Mouse (Mus musculus): ENCODE measurements at regions not wholly inside any gene's neighbourhood (a gene's known extent, or its start where the extent isn't known, plus 50 kb on each side); places are given as distances from the start of the nearest gene placed in this dataset.

- Histone ChIP-seq H3K79me2 (ENCODE audit: inconsistent target) (no peaks in the 10 kb centered on the region), H3K36me3 (ENCODE audit: inconsistent target) (no peaks in the 10 kb centered on the region), H3K4me3 (ENCODE audit: inconsistent target) (no peak overlapping the region), H3K27ac (no peak overlapping the region)
- 92% methylated on average over 4 of the region's 4 CpGs for WGBS (ENCODE audit: missing documents)
These were observed 308.8 kb upstream of the Marcks start for GRCm38 (mm10) chr10:37447333-37448204.

GRCm38 (mm10) chr10:37439863-37440613 lies 301.3 kb upstream of the Marcks start:
- WGBS (ENCODE audit: missing documents), result 94% methylated on average over 4 of the region's 4 CpGs
- Histone ChIP-seq H3K36me3 (ENCODE audit: inconsistent target) (no peaks in the 10 kb centered on the region), H3K27ac (no peak overlapping the region), H3K79me2 (ENCODE audit: inconsistent target) (no peaks in the 10 kb centered on the region), H3K4me3 (ENCODE audit: inconsistent target) (no peak overlapping the region)

- no peaks in the 10 kb centered on the region for H3K79me2 ChIP-seq (ENCODE audit: inconsistent target)
These were observed 299.6 kb upstream of the Marcks start for GRCm38 (mm10) chr10:37438312-37438711.

GRCm38 (mm10) chr10:37436849-37437248 lies 298.1 kb upstream of the Marcks start:
- no peak overlapping the region for H3K27ac ChIP-seq
- H3K4me3 ChIP-seq (ENCODE audit: inconsistent target), result no peak overlapping the region

More at GRCm38 (mm10) chr10:37438312-37438711, 299.6 kb upstream of the Marcks start:
- H3K4me3 ChIP-seq (ENCODE audit: inconsistent target), result no peak overlapping the region
- no peak overlapping the region for H3K27ac ChIP-seq
- 83% methylated on average over 3 of the region's 3 CpGs for WGBS (ENCODE audit: missing documents)
- no peaks in the 10 kb centered on the region for H3K36me3 ChIP-seq (ENCODE audit: inconsistent target)

GRCm38 (mm10) chr10:37434229-37434628 lies 295.5 kb upstream of the Marcks start:
- Histone ChIP-seq H3K4me3 (ENCODE audit: inconsistent target) (no peak overlapping the region), H3K79me2 (ENCODE audit: inconsistent target) (no peaks in the 10 kb centered on the region), H3K27ac (no peak overlapping the region), H3K36me3 (ENCODE audit: inconsistent target) (no peaks in the 10 kb centered on the region)
- 93% methylated on average over 5 of the region's 5 CpGs for WGBS (ENCODE audit: missing documents)

More at GRCm38 (mm10) chr10:37436849-37437248, 298.1 kb upstream of the Marcks start:
- Histone ChIP-seq H3K79me2 (ENCODE audit: inconsistent target) (no peaks in the 10 kb centered on the region), H3K36me3 (ENCODE audit: inconsistent target) (no peaks in the 10 kb centered on the region)

- H3K4me3 ChIP-seq (ENCODE audit: inconsistent target), result no peak overlapping the region
- no peaks in the 10 kb centered on the region for H3K79me2 ChIP-seq (ENCODE audit: inconsistent target)
- H3K36me3 ChIP-seq (ENCODE audit: inconsistent target), result no peaks in the 10 kb centered on the region
- no peak overlapping the region for H3K27ac ChIP-seq
- 60% methylated on average over 1 of the region's 1 CpGs for WGBS (ENCODE audit: missing documents)
These were observed 284.3 kb upstream of the Marcks start for GRCm38 (mm10) chr10:37423047-37423446.

GRCm38 (mm10) chr10:37422612-37423011 lies 283.9 kb upstream of the Marcks start:
- no peaks in the 10 kb centered on the region for H3K36me3 ChIP-seq (ENCODE audit: inconsistent target)
- no peak overlapping the region for H3K27ac ChIP-seq
- no peaks in the 10 kb centered on the region for H3K79me2 ChIP-seq (ENCODE audit: inconsistent target)
- WGBS (ENCODE audit: missing documents), result 100% methylated on average over 2 of the region's 2 CpGs
- no peak overlapping the region for H3K4me3 ChIP-seq (ENCODE audit: inconsistent target)

GRCm38 (mm10) chr10:37416321-37416720 lies 277.6 kb upstream of the Marcks start:
- H3K79me2 ChIP-seq (ENCODE audit: inconsistent target), result no peaks in the 10 kb centered on the region
- H3K4me3 ChIP-seq (ENCODE audit: inconsistent target), result no peak overlapping the region
- H3K27ac ChIP-seq, result no peak overlapping the region
- WGBS (ENCODE audit: missing documents), result 90% methylated on average over 1 of the region's 1 CpGs
- H3K36me3 ChIP-seq (ENCODE audit: inconsistent target), result no peaks in the 10 kb centered on the region

- no peaks in the 10 kb centered on the region for H3K36me3 ChIP-seq (ENCODE audit: inconsistent target)
- H3K27ac ChIP-seq, result no peak overlapping the region
- 100% methylated on average over 1 of the region's 1 CpGs for WGBS (ENCODE audit: missing documents)
- H3K79me2 ChIP-seq (ENCODE audit: inconsistent target), result no peaks in the 10 kb centered on the region
- no peak overlapping the region for H3K4me3 ChIP-seq (ENCODE audit: inconsistent target)
These were observed 273.7 kb upstream of the Marcks start for GRCm38 (mm10) chr10:37412401-37412800.

- WGBS (ENCODE audit: missing documents), result 94% methylated on average over 1 of the region's 1 CpGs
These were observed 271.0 kb upstream of the Marcks start for GRCm38 (mm10) chr10:37409749-37410148.

GRCm38 (mm10) chr10:37407487-37407886 lies 268.8 kb upstream of the Marcks start:
- Histone ChIP-seq H3K4me3 (ENCODE audit: inconsistent target) (no peak overlapping the region), H3K27ac (no peak overlapping the region), H3K36me3 (ENCODE audit: inconsistent target) (no peaks in the 10 kb centered on the region), H3K79me2 (ENCODE audit: inconsistent target) (no peaks in the 10 kb centered on the region)
- 96% methylated on average over 2 of the region's 2 CpGs for WGBS (ENCODE audit: missing documents)

More at GRCm38 (mm10) chr10:37409749-37410148, 271.0 kb upstream of the Marcks start:
- no peak overlapping the region for H3K27ac ChIP-seq
- H3K36me3 ChIP-seq (ENCODE audit: inconsistent target), result no peaks in the 10 kb centered on the region
- no peak overlapping the region for H3K4me3 ChIP-seq (ENCODE audit: inconsistent target)
- no peaks in the 10 kb centered on the region for H3K79me2 ChIP-seq (ENCODE audit: inconsistent target)

- H3K79me2 ChIP-seq (ENCODE audit: inconsistent target), result no peaks in the 10 kb centered on the region
- no peak overlapping the region for H3K27ac ChIP-seq
- H3K4me3 ChIP-seq (ENCODE audit: inconsistent target), result no peak overlapping the region
- H3K36me3 ChIP-seq (ENCODE audit: inconsistent target), result no peaks in the 10 kb centered on the region
- 93% methylated on average over 4 of the region's 4 CpGs for WGBS (ENCODE audit: missing documents)
These were observed 266.2 kb upstream of the Marcks start for GRCm38 (mm10) chr10:37404933-37405332.

- Histone ChIP-seq H3K27ac (no peak overlapping the region), H3K4me3 (ENCODE audit: inconsistent target) (no peak overlapping the region), H3K36me3 (ENCODE audit: inconsistent target) (no peaks in the 10 kb centered on the region), H3K79me2 (ENCODE audit: inconsistent target) (no peaks in the 10 kb centered on the region)
These were observed 265.7 kb upstream of the Marcks start for GRCm38 (mm10) chr10:37404407-37404806.

- Histone ChIP-seq H3K4me3 (ENCODE audit: inconsistent target) (no peak overlapping the region), H3K36me3 (ENCODE audit: inconsistent target) (no peaks in the 10 kb centered on the region), H3K79me2 (ENCODE audit: inconsistent target) (no peaks in the 10 kb centered on the region), H3K27ac (no peak overlapping the region)
- WGBS (ENCODE audit: missing documents), result 88% methylated on average over 1 of the region's 1 CpGs
These were observed 263.7 kb upstream of the Marcks start for GRCm38 (mm10) chr10:37402376-37402775.

GRCm38 (mm10) chr10:37400991-37401390 lies 262.3 kb upstream of the Marcks start:
- Histone ChIP-seq H3K27ac (no peak overlapping the region), H3K79me2 (ENCODE audit: inconsistent target) (no peaks in the 10 kb centered on the region), H3K36me3 (ENCODE audit: inconsistent target) (no peaks in the 10 kb centered on the region), H3K4me3 (ENCODE audit: inconsistent target) (no peak overlapping the region)
- 67% methylated on average over 1 of the region's 1 CpGs for WGBS (ENCODE audit: missing documents)

All from macrophage (primary cell).